Mouse (Mus musculus) spleen, postnatal 14 days (tissue): ENCODE measurements around the gene Ccsap.
A peak's percentile ranks its signal among the peaks of the same experiment; 100 is the strongest.

Source experiments
- DNase-seq, 2 experiments: peaks; one replicate each; pipeline ENCODE4 v3.0.0; 2021 to 2022; ENCODE audit warnings: low spot score in 2 of 2

The Ccsap gene

GRCm38 (mm10) chr8:123859648-123860259, at the start of gene Ccsap:
Ccsap (minus strand) TSS chr8:123860209.
- peak; percentile 31 to 41 for DNase-seq

- no peak for DNase-seq
These were observed 47.6 kb upstream of the Ccsap start for GRCm38 (mm10) chr8:123907604-123908003.

- DNase-seq: no peak
These were observed 42.6 kb upstream of the Ccsap start for GRCm38 (mm10) chr8:123902653-123903052.

- DNase-seq: no peak
These were observed 39.4 kb upstream of the Ccsap start for GRCm38 (mm10) chr8:123899366-123899765.

GRCm38 (mm10) chr8:123898576-123898975, 38.6 kb upstream of the Ccsap start:
- no peak for DNase-seq

- DNase-seq: no peak
These were observed 36.8 kb upstream of the Ccsap start for GRCm38 (mm10) chr8:123896774-123897173.

GRCm38 (mm10) chr8:123896366-123896761, 36.4 kb upstream of the Ccsap start:
- no peak for DNase-seq

- no peak for DNase-seq
These were observed 35.8 kb upstream of the Ccsap start for GRCm38 (mm10) chr8:123895680-123896365.

GRCm38 (mm10) chr8:123895230-123895629, 35.2 kb upstream of the Ccsap start:
- no peak for DNase-seq

- DNase-seq: no peak
These were observed 34.6 kb upstream of the Ccsap start, which contains the start of gene Acta1 for GRCm38 (mm10) chr8:123894502-123895097. Acta1 (minus strand) TSS chr8:123894751.

GRCm38 (mm10) chr8:123893413-123893812, 33.4 kb upstream of the Ccsap start:
- DNase-seq: no peak

GRCm38 (mm10) chr8:123892586-123893155, 32.7 kb upstream of the Ccsap start:
- no peak for DNase-seq

- DNase-seq: no peak
These were observed 32.0 kb upstream of the Ccsap start for GRCm38 (mm10) chr8:123891883-123892585.

GRCm38 (mm10) chr8:123891271-123891670, 31.3 kb upstream of the Ccsap start:
- DNase-seq: no peak

GRCm38 (mm10) chr8:123889797-123890196, 29.8 kb upstream of the Ccsap start:
- no peak for DNase-seq

GRCm38 (mm10) chr8:123887956-123888355, 27.9 kb upstream of the Ccsap start:
- no peak for DNase-seq

- no peak for DNase-seq
These were observed 27.2 kb upstream of the Ccsap start for GRCm38 (mm10) chr8:123887163-123887562.

- no peak for DNase-seq
These were observed 24.9 kb upstream of the Ccsap start for GRCm38 (mm10) chr8:123884721-123885565.

- DNase-seq: no peak
These were observed 23.1 kb upstream of the Ccsap start for GRCm38 (mm10) chr8:123883094-123883493.

GRCm38 (mm10) chr8:123882412-123882811, 22.4 kb upstream of the Ccsap start:
- DNase-seq: no peak

GRCm38 (mm10) chr8:123880821-123881350, 20.9 kb upstream of the Ccsap start:
- no peak for DNase-seq
